Mouse (Mus musculus) lung, adult 2 months (tissue): ENCODE measurements around the gene Timeless. TPM values are rescaled to one million over a fixed set of nuclear protein-coding genes. Genes with fewer than 3 reads are reported as not detected.

Experiments used
- DNase-seq: peaks from one replicate; pipeline ENCODE4 v3.0.0; 2022
- H3K4me1 ChIP-seq: fragments of 200-500 bp; 2 replicates; pipeline ENCODE4 v1.6.1; 2011; ENCODE audit warnings: low read length; ENCODE audit not compliant: control insufficient read depth, insufficient read depth
- H3K4me3 ChIP-seq: fragments of 200-500 bp; replicated peaks from 2 replicates; pipeline ENCODE3; 2011; ENCODE audit warnings: low read depth, mild to moderate bottlenecking, control low read depth, low read length; ENCODE audit errors: extremely low read depth
- CTCF ChIP-seq: fragments of 200-500 bp; IDR thresholded peaks from 2 replicates; pipeline ENCODE4 v1.5.1; 2011; ENCODE audit warnings: mild to moderate bottlenecking, low read length, control low read depth; ENCODE audit not compliant: insufficient read depth
- POLR2A ChIP-seq: fragments of 200-500 bp; IDR thresholded peaks from 2 replicates; pipeline ENCODE4 v1.6.1; 2011; ENCODE audit warnings: low read depth, mild to moderate bottlenecking, control low read depth, low read length, borderline replicate concordance; ENCODE audit errors: extremely low read depth
- WGBS: fragments of 180-500 bp; shearing (Covaris S2); methylation state at CpG from one replicate; pipeline ENCODE4 v1.1.7; 2018; 5-methylcytosine and 5-hydroxymethylcytosine counted together
- polyA plus RNA-seq: library from polyadenylated mRNA; depleted of rRNA; stranded (reverse); fragments of >200 nt; gene quantifications from 2 replicates; pipeline ENCODE4 v1.2.3, GENCODE M21; 2012

The Timeless gene
- polyA plus RNA-seq, 1 experiment: 7.8 TPM

DNA sequence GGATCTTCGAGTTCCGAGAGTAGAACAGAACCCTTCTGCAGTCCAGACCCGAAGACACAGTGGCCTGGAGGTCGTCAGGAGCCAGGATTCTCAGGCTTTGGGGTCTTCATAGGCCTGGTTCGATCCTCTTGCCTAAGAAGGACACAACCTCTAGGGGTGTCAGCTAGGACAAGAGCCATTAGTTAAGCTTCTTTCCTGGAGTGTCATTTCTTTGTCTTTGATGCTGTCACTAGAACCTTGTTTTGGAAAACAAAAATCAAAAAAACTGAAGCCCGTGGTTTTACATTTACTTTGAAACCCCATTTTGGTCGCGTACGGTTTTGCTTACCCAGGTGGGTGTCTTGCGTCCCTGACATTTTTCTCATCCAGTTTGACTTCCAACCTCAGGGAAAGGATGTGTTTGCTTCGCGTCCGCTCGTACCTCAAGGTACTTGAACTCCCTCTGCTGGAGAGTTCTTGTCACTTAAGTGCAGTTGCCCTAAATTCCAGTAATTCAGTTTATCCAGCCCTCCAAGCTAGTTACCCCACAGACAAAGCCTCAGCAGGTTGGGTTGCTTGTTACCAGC is 638 bp downstream of the Timeless start:
- TF ChIP-seq CTCF (peak; percentile 59), POLR2A (no peak)
- under 1% methylated on average over 14 of the region's 14 CpGs for WGBS
- Histone ChIP-seq H3K4me1 (no peaks in the 10 kb centered on the region), H3K4me3 (peak overlapping the region; percentile 96)
- peak; percentile 51 for DNase-seq

DNA sequence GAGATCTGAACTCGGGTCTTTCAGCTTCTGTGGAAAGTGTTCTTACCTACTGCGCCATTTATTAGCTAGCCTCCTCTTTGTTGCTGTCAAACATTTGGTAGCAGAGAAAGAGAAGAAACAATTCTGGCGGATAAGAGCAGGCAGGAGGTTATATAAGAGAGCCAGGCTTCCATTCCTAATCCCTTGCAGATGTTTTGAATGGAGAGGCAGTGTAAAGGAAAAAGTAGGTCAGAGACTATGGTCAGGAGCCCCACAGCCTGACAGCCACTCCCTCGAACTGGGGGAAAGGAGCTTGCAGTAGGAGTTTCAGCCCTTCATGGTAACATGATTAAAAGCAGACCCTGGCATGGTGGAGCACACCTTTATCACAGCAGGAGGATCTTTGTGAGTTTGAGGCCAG is 4.5 kb downstream of the Timeless start:
- H3K4me1 ChIP-seq: no peaks in the 10 kb centered on the region
- DNase-seq: no peak
- 79% methylated on average over 4 of the region's 4 CpGs for WGBS
- no peak overlapping the region for H3K4me3 ChIP-seq
- no peak for TF ChIP-seq POLR2A

DNA sequence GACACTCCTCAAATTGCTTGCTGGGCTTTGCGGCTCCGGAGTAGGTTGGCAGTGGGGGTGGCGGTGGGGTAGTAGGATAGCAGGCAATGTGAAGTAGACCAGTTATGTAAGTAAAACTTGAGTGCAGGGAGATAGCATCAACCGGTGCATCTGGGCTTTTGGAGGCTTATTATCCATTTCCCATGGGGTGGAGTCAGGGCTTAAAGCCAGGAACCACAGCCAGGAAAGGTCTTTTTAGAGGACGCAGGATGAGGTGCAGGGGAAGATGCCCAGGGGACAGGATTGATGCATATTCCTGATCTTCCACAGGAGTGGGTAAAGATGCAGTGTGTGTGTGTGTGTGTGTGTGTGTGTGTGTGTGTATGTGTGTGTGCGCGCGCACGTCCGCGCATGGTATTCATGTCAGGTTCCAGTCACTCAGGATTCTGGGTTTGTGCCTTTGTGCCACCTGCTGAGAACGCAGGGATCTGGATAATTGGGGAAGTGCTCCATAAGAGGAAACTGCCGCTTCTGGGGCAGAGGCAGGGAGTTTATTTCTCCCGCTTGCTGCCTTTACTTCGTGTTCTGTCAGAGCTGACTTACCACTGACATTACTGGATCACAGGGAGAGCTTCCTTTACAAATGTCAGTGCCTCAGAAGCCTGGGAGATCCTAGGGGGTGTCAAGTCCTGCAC is 6.1 kb downstream of the Timeless start:
- WGBS: 56% methylated on average over 15 of the region's 15 CpGs
- no peak for DNase-seq
- Histone ChIP-seq H3K4me1 (no peaks in the 10 kb centered on the region), H3K4me3 (no peak overlapping the region)
- TF ChIP-seq POLR2A (no peak), CTCF (no peak)

DNA sequence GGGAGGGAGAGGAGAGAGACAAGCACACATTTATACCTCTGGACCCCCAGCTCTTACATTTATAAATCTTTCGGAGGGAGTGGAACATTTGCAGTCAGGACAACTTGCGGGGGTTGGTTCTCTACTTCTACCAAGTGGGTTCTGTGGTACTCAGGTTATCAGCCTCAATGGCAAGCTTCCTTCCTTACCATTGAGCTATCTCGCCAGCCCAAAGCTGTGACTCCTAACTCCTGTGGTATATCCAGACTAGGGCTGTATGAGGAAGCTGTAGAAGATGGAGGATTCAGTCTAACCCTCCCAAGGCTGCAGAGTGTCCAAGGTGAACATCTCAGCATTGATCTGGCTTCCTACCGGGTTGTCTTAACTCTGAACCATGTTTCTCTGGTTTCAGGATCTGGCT is 7.3 kb downstream of the Timeless start:
- WGBS: 91% methylated on average over 4 of the region's 4 CpGs
- Histone ChIP-seq H3K4me3 (no peak overlapping the region), H3K4me1 (no peaks in the 10 kb centered on the region)
- TF ChIP-seq POLR2A (no peak), CTCF (no peak)
- DNase-seq: no peak

DNA sequence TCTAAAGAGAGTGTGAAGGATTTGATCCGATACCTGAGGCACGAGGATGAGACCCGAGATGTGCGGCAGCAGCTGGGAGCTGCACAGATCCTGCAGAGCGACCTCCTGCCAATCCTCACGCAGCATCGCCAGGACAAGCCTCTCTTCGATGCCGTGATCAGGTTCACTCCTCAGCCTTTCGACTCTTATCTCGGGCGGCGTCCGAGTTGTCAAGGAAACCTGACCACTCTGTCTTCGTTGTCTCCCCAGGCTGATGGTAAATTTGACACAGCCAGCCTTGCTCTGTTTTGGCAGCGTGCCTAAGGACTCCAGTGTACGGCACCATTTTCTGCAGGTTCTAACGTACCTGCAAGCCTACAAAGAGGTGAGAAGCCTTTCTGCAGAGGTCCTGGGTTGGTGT is 8.3 kb downstream of the Timeless start:
- WGBS: 86% methylated on average over 18 of the region's 18 CpGs
- DNase-seq: no peak
- no peak for TF ChIP-seq POLR2A
- no peak for TF ChIP-seq CTCF
- no peak overlapping the region for H3K4me3 ChIP-seq
- H3K4me1 ChIP-seq: no peaks in the 10 kb centered on the region

DNA sequence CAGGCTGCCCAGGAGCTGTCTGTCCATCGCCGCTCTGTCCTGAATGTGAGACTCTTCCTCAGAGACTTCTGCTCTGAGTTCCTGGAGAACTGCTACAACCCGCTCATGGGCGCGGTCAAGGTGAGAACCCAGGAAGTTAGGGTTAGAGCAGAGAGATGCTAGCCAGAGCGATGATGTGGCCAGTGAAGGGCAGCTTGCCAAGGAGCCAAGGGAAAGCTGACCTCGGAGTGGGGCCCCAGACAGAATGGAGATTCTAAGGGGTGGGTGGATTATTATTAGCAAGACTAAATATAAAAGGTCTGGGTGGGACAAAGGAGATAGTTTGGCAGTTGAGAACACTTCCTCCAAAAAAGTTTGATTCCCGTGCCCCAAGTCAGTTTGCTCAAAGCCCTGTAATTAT is 11.4 kb downstream of the Timeless start:
- WGBS: 73% methylated on average over 8 of the region's 8 CpGs
- Histone ChIP-seq H3K4me1 (0 out of 2 replicates have a peak, but pooled peaks cover 2% of the 10 kb centered on the region), H3K4me3 (no peak overlapping the region)
- no peak for DNase-seq
- TF ChIP-seq POLR2A (no peak), CTCF (no peak)

DNA sequence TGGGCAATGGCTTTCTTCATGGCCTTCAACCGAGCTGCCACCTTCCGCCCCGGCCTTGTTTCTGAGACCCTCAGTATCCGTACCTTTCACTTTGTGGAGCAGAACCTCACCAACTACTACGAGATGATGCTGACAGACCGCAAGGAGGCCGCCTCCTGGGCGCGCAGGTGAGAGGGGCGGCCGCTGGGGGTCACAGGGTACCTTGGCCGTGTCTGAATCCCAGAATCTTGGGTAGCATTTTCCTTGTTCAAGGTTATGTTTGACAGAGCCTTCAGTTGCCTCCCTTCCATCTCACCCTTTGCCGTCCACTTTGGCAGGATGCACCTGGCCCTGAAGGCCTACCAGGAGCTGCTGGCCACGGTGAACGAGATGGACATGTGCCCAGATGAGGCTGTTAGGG is 12.3 kb downstream of the Timeless start:
- no peak for DNase-seq
- WGBS: 91% methylated on average over 15 of the region's 15 CpGs
- Histone ChIP-seq H3K4me3 (no peak overlapping the region), H3K4me1 (0 out of 2 replicates have a peak, but pooled peaks cover 2% of the 10 kb centered on the region)
- TF ChIP-seq CTCF (no peak), POLR2A (no peak)

DNA sequence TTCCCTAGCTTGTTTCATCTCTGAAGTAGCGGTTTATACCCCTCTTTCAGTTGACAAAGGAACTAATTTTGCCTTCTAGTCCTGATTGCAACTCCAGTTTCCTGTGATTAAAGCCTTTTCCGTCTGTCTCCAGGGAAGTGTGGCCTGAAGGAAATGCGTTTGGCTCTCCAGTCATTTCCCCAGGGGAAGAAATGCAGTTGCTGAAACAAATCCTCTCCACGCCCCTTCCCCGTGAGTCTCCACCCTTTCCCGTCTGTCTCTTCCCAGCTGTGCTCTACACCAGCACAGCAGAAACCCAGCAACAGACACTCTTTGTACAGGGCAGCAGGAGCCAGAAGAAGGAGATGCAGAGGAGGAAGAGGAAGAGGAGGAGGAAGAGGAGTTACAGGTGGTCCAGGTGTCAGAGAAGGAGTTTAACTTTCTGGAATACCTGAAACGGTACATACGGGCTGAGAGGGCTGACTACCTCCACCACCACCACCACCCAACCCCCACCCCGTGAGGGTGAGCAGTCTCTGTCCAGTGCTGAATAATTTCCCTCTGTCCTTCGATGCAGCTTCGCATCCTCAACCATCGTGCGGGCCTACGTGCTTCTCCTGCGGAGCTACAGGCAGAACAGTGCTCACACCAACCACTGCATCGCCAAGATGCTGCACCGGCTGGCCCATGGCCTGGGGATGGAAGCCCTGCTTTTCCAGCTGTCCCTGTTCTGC is 15.3 kb downstream of the Timeless start:
- Histone ChIP-seq H3K4me3 (peak overlapping the region; percentile 60), H3K4me1 (0 out of 2 replicates have a peak, but pooled peaks cover 2% of the 10 kb centered on the region)
- TF ChIP-seq CTCF (no peak), POLR2A (peak; percentile 34; the same call in 1 of the 2 replicates)
- 54% methylated on average over 17 of the region's 17 CpGs for WGBS
- no peak for DNase-seq

DNA sequence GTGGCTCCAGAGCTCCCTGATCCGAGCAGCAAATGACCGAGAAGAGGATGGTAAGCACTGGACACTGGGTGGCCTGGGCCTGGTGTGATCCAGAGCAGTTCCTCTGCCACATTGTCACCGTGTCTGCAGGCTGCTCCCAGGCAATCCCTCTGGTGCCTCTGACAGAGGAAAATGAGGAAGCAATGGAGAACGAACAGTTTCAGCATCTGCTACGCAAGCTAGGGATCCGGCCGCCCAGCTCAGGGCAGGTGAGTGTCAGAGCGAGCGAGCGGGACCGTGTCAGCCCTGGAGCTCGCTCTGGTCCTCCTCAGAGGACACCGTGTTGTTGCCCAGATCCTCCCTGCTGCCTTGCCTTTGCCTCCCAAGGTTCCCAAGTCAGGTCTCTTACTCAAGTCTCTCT is 18.7 kb downstream of the Timeless start:
- WGBS: 94% methylated on average over 13 of the region's 13 CpGs
- no peak overlapping the region for H3K4me3 ChIP-seq
- DNase-seq: no peak
- H3K4me1 ChIP-seq: 0 out of 2 replicates have a peak, but pooled peaks cover 2% of the 10 kb centered on the region
- TF ChIP-seq POLR2A (no peak), CTCF (no peak)
